Mouse (Mus musculus) thymus, adult 2 months (tissue): ENCODE measurements around the gene Gm20721.
"Not testable (repeated sequence)": the region's sequence is repeated elsewhere in the genome, so short reads cannot be mapped to it uniquely, and the experiment has no call there.

ENCODE experiments used
- CTCF ChIP-seq: fragments of 200-500 bp; IDR thresholded peaks from 2 replicates; pipeline ENCODE4 v1.5.1; 2012; ENCODE audit warnings: mild to moderate bottlenecking, control low read depth, low read length, moderate library complexity, borderline replicate concordance; ENCODE audit not compliant: control insufficient read depth, poor library complexity, insufficient read depth; ENCODE audit errors: extremely low read depth
- POLR2A ChIP-seq: fragments of 200-500 bp; IDR thresholded peaks from 2 replicates; pipeline ENCODE4 v1.6.1; 2012; ENCODE audit warnings: mild to moderate bottlenecking, low read length, control low read depth, moderate library complexity; ENCODE audit not compliant: control insufficient read depth, poor library complexity, insufficient read depth; ENCODE audit errors: extremely low read depth

- not testable (repeated sequence) for TF ChIP-seq CTCF, POLR2A
Observed at GRCm38 (mm10) chr2:174346999-174347668, 622 bp upstream of the Gm20721 start.
